Mouse (Mus musculus) ES-E14 (cell line): ENCODE results near the gene Ccn2. TPM values are rescaled to one million over a fixed set of nuclear protein-coding genes. Genes with fewer than 3 reads are reported as not detected.

Experiments used
- DNase-seq: peaks from one replicate; pipeline ENCODE4 v3.0.0-alpha.2; 2013; ENCODE audit warnings: low read depth, low spot score
- H3K27ac ChIP-seq: 2 replicates; pipeline ENCODE4 v1.5.1; 2012; ENCODE audit warnings: low read depth, mild to moderate bottlenecking, low read length, moderate library complexity, mixed read lengths; ENCODE audit not compliant: poor library complexity, insufficient read depth, severe bottlenecking
- H3K36me3 ChIP-seq: 2 replicates; pipeline ENCODE4 v1.6.1; 2012; ENCODE audit warnings: mild to moderate bottlenecking, low read length, moderate library complexity, mixed read lengths; ENCODE audit not compliant: control insufficient read depth, poor library complexity, insufficient read depth, severe bottlenecking
- H3K4me1 ChIP-seq, 2 experiments: fragments of 150-350 bp in 1 of 2; sonication (generic) in 1 of 2; 2 replicates each; pipeline ENCODE4 v1.6.1; 2012; ENCODE audit warnings: low read length in 2 of 2, mild to moderate bottlenecking in 1 of 2, mixed read lengths in 1 of 2; ENCODE audit not compliant: control insufficient read depth in 2 of 2, insufficient read depth in 2 of 2, poor library complexity in 1 of 2
- H3K4me3 ChIP-seq, 2 experiments: fragments of 150-350 bp in 1 of 2; sonication (generic) in 1 of 2; 2 replicates each; pipeline ENCODE4 v1.5.1; 2012; ENCODE audit warnings: low read length in 2 of 2, low read depth in 1 of 2, mild to moderate bottlenecking in 1 of 2, mixed read lengths in 1 of 2; ENCODE audit not compliant: insufficient read depth in 1 of 2, poor library complexity in 1 of 2, severe bottlenecking in 1 of 2
- H3K9ac ChIP-seq: 2 replicates; pipeline ENCODE4 v1.6.1; 2012; ENCODE audit warnings: low read depth, mild to moderate bottlenecking, low read length, mixed read lengths; ENCODE audit not compliant: poor library complexity, insufficient read depth, severe bottlenecking
- H3K9me3 ChIP-seq: fragments of 150-350 bp; sonication (generic); 2 replicates; pipeline ENCODE4 v1.6.1; 2012; ENCODE audit warnings: low read depth, mild to moderate bottlenecking, low read length; ENCODE audit not compliant: control insufficient read depth, insufficient read depth
- CHD2 ChIP-seq: IDR thresholded peaks from 2 replicates; pipeline ENCODE4 v1.6.1; 2014; ENCODE audit warnings: mild to moderate bottlenecking, low read depth, low read length, inconsistent platforms
- HCFC1 ChIP-seq: IDR thresholded peaks from 2 replicates; pipeline ENCODE4 v1.6.1; 2012; ENCODE audit warnings: low read length, inconsistent platforms, borderline replicate concordance; ENCODE audit not compliant: insufficient read depth
- MAFK ChIP-seq: IDR thresholded peaks from 2 replicates; pipeline ENCODE4 v1.6.1; 2014; ENCODE audit warnings: mild to moderate bottlenecking, low read depth, low read length, inconsistent platforms; ENCODE audit not compliant: insufficient read depth
- ZC3H11A ChIP-seq: IDR thresholded peaks from 2 replicates; pipeline ENCODE4 v1.6.1; 2012; ENCODE audit warnings: low read depth, mild to moderate bottlenecking, inconsistent platforms, low read length, borderline replicate concordance
- ZNF384 ChIP-seq: IDR thresholded peaks from 2 replicates; pipeline ENCODE4 v1.6.1; 2012; ENCODE audit warnings: low read depth, low read length, inconsistent platforms
- in situ Hi-C, 2 experiments: fragments of 600-800 bp; cut with MboI; formaldehyde crosslinking; loops; one replicate each; pipeline ENCODE4 v1.15.1; 2025; ENCODE audit warnings: low sequenced_read_pairs in 2 of 2, inconsistent platforms in 1 of 2; ENCODE audit not compliant: unreplicated experiment in 2 of 2
- total RNA-seq: library from RNA; depleted of rRNA; stranded (reverse); fragments of 300-350 nt; gene quantifications from 2 replicates; pipeline ENCODE4 v1.2.3, GENCODE M21; 2012

Gene Ccn2
- total RNA-seq, 1 experiment, result 147 TPM

DNA sequence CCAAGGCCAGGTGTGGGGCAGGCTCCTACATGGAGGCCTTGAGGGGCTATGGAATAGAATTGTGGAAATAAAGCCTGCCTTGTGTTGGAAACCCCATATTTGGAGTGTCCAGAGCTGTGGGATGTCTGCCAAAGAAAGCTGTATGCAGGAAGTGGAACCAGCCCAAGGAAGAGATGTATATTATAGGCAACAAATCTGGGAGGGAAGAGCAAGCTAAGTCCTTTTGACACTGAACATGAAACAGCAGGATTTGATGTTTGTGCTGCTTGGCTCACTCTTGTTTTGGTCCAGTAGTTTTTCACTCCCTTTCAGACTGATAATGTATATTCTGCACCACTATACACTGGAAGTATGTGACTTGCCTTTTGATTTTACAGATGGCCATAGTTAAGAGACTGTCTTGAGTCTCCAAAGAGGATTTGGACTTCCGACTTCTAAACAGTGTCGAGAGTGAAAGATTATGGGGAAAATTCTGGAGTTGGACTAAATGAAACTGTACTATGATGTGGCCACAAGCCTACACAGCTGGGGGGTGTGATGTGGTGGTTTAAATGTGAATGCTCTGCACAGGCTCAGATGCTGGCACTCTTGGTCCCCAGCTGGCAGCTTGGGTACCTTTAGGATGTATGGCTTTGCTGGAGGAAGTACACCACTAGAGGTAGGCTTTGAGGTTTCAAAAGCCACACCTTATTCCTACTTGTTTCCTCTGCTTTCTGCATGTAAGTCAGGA lies 25.4 kb upstream of the Ccn2 start:
- TF ChIP-seq ZC3H11A (no peak), CHD2 (no peak), HCFC1 (no peak), ZNF384 (no peak), MAFK (no peak)
- no peak overlapping the region for H3K27ac ChIP-seq
- H3K4me1 ChIP-seq, result peaks cover 2 to 7% of the 10 kb centered on the region in 2 experiments; a peak in 1 of 4 replicates
- H3K36me3 ChIP-seq, result no peaks in the 10 kb centered on the region
- no peak overlapping the region for H3K4me3 ChIP-seq
- DNase-seq, result no peak
- H3K9me3 ChIP-seq, result no peaks in the 10 kb centered on the region
- in situ Hi-C loops, result no loop called here
- no peak overlapping the region for H3K9ac ChIP-seq

DNA sequence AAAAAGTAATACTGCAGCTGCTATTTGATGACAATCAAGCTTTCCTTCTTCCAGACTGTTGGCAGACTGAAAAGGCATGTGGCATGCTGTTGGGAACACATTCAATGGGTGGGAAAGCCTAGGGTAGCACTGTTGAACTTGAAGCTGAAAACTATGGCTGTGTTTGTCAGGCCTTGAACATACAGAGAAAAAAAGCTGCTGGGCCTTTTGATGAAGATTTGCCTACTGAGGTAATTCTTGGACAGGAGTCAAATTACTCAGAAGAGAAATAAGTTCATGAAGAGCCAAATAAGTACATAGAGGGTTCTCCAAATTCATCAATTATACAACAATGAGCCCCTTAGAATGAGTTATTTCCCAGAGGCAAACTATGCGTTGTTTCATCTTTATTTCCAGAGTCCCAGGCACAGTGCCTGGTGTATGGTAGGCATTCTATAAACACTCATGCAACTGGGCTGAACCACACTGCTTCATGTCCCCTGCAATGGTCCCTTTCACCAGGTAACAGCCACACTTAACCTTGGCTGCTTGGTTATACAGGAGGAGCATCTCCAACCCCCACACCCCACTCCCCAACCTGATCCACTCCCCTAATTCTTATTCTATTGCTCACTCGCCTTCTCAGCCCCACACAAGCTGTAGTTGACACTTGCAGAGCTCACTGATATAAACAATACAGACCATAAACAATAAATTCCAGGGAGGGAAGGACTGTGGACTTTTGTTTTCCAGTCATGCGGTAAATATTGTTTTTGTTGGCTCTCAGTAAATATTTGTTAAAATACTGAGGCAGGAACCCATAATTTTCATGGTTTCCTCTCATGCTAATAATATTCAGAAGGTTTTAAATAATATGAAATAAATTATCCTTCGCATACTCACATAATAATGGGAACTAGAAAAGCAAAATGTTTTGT lies 22.9 kb upstream of the Ccn2 start:
- TF ChIP-seq ZNF384 (no peak), HCFC1 (no peak), MAFK (no peak), CHD2 (no peak), ZC3H11A (no peak)
- Histone ChIP-seq H3K36me3 (no peaks in the 10 kb centered on the region), H3K4me3 (no peak overlapping the region), H3K27ac (no peak overlapping the region), H3K4me1 (peaks cover 2 to 7% of the 10 kb centered on the region in 2 experiments; a peak in 1 of 4 replicates), H3K9ac (no peak overlapping the region), H3K9me3 (no peaks in the 10 kb centered on the region)
- in situ Hi-C loops, result no loop called here
- DNase-seq, result no peak

DNA sequence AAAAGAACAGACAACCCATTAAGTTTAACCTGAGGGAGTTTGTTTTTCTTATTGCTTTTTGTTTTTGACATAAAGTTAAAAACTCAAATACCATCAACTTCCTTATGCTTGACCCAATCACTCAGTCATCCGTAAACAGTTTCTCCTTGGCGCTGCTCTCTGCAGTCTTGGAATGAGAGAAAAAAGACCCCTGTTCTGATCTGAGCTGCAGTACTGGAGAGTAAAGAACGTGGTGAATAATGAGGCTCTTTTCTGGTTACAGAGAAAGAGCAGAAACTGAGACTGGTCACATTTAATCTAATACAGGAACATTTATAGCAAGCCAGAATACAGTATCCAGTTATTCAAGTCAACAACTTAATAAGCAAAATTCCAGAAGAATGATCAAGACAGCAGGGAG lies 21.8 kb upstream of the Ccn2 start:
- in situ Hi-C loops, result no loop called here
- Histone ChIP-seq H3K4me3 (no peak overlapping the region), H3K9ac (no peak overlapping the region), H3K4me1 (peaks cover 2 to 7% of the 10 kb centered on the region in 2 experiments; a peak in 1 of 4 replicates), H3K9me3 (no peaks in the 10 kb centered on the region), H3K27ac (no peak overlapping the region), H3K36me3 (no peaks in the 10 kb centered on the region)
- TF ChIP-seq ZC3H11A, result no peak
- no peak for DNase-seq

DNA sequence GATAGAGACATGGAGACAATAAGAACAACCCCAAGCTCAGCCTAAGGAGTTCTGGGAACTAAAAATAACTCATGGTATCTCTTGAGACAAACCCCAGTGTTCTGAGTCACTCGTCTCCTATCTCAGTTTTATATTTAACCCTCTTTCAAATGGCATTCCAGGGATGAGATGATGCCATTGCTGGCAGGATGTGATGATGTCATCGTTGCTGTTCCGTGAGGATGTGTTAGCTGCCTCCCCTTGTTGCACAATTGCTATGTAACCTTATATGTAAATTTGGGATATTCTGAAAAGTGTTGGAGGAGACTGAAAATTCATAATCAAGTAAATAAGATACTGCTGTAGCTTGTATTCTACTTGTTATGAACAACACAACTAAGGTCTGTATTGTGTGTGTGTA lies 14.2 kb upstream of the Ccn2 start:
- no peak for DNase-seq
- Histone ChIP-seq H3K9ac (no peak overlapping the region), H3K4me1 (peaks cover 0 to 2% of the 10 kb centered on the region in 2 experiments; a peak in 1 of 4 replicates), H3K4me3 (no peak overlapping the region), H3K36me3 (no peaks in the 10 kb centered on the region), H3K27ac (no peak overlapping the region), H3K9me3 (no peaks in the 10 kb centered on the region)
- in situ Hi-C loops, result no loop called here
- no peak for TF ChIP-seq ZNF384
- no peak for TF ChIP-seq HCFC1
- TF ChIP-seq ZC3H11A, result no peak
- TF ChIP-seq CHD2, result no peak
- no peak for TF ChIP-seq MAFK
